Mouse (Mus musculus): ENCODE measurements around the gene Mfsd4b5. TPM values are rescaled to one million over a fixed set of nuclear protein-coding genes. Genes with fewer than 3 reads are reported as not detected.

Gene Mfsd4b5
- polyA plus RNA-seq (2012; rRNA removed), result 0.10 and 0.12 TPM in 2 replicates

GRCm38 (mm10) chr10:39986466-39986865 is at the start of gene Mfsd4b5:
Gene Mfsd4b5 (minus strand): TSS chr10:39986646.

GRCm38 (mm10) chr10:40024554-40025428 is 38.3 kb upstream of the Mfsd4b5 start, which contains the start of gene Mfsd4b1:
Gene Mfsd4b1 (minus strand): TSS chr10:40025268.

DNA sequence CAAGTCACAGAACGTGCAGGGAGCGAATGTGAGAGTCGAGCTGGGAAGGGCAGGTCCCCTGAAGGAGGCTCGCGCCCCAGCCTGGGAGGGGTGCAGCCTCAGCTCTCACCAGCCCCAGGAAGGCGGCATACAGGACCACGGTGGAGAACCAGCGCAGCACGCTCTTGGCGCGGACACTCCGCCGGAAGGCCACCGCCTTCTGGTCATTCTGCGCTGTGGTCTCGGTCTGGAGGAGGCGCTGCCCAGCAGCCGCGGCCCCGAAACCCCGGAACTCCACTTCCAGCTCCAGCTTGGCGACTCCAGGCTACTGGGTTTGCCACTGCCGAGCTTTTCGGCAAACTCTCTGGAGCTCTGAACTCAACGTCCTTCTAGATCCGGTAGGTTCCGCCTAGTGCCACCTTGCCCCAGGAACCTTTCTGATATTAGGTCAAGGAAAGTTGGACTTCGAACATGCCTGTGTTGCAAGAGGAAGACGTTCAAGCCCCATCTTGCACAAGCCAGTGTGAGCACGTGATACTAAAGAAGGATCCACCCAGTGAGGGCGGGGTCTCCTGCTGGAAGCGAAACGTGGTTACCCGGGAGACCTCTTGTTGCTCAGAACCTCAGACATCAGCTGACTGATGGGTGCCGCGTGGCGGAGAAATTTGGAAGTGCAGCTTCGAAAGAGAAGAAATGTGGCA is 26.5 kb downstream of the Mfsd4b5 start, which contains the start of gene Mfsd4b3:
TSS of gene Mfsd4b3 (minus strand) at position 393 of the 680 bp plus-strand sequence.

GRCm38 (mm10) chr10:39926616-39927139 is 59.8 kb downstream of the Mfsd4b5 start, which contains the start of gene Mfsd4b2:
Gene Mfsd4b2 (minus strand): TSS chr10:39926923.

Other genes starting within 250 kb of the Mfsd4b5 start
- 2.0 and 2.2 TPM in 2 replicates for gene Mfsd4b4, start 87.4 kb downstream of the Mfsd4b5 start, polyA plus RNA-seq (2012; rRNA removed)
- gene Mfsd4b2, start 59.7 kb downstream of the Mfsd4b5 start, polyA plus RNA-seq (2012; rRNA removed), result 0.01 and 0.02 TPM in 2 replicates
- 1.1 and 1.4 TPM in 2 replicates for gene Mfsd4b3, start 26.5 kb downstream of the Mfsd4b5 start, polyA plus RNA-seq (2012; rRNA removed)
- 0.25 and 0.27 TPM in 2 replicates for gene Mfsd4b1, start 38.6 kb upstream of the Mfsd4b5 start, polyA plus RNA-seq (2012; rRNA removed)
- 29.4 and 36.4 TPM in 2 replicates for gene Slc16a10, start 155.6 kb upstream of the Mfsd4b5 start, polyA plus RNA-seq (2012; rRNA removed)